Mouse (Mus musculus) v-Abl transformed pro-B cells (cell line): ENCODE results near the gene Tlx2.

Experiments
- in situ Hi-C, 2 experiments: fragments of 400-800 bp; cut with MboI; formaldehyde crosslinking; loops; one replicate each; pipeline ENCODE4 v1.15.1; 2025; ENCODE audit not compliant: unreplicated experiment in 2 of 2

Gene Tlx2

GRCm38 (mm10) chr6:83068221-83068620, 1.9 kb downstream of the Tlx2 start:
- in situ Hi-C loops = no loop called here

- in situ Hi-C loops = no loop called here
Measured at GRCm38 (mm10) chr6:83066441-83066840, 3.7 kb downstream of the Tlx2 start.

GRCm38 (mm10) chr6:83065995-83066394, 4.1 kb downstream of the Tlx2 start:
- in situ Hi-C loops = no loop called here

- in situ Hi-C loops = loop anchor here in 1 of 2 experiments (5.0 kb wide), 1 partner anchor 61 kb away; no protein-coding TSS in a partner anchor
Measured at GRCm38 (mm10) chr6:83058725-83059124, 11.4 kb downstream of the Tlx2 start.

GRCm38 (mm10) chr6:83057790-83058189, 12.3 kb downstream of the Tlx2 start, which contains the start of gene Dqx1:
Dqx1 (plus strand) TSS chr6:83057844.
- in situ Hi-C loops = loop anchor here in 1 of 2 experiments (5.0 kb wide), 1 partner anchor 60 kb away; no protein-coding TSS in a partner anchor

- in situ Hi-C loops = loop anchor here (5.0 kb wide), 2 partner anchors 53 to 58 kb away; no protein-coding TSS in a partner anchor
Measured at GRCm38 (mm10) chr6:83054871-83055431, 15.1 kb downstream of the Tlx2 start, which contains the start of gene Htra2. Htra2 (minus strand) TSS chr6:83055273.

GRCm38 (mm10) chr6:83054074-83054851, 15.8 kb downstream of the Tlx2 start, which contains the start of gene Aup1:
Aup1 (plus strand) TSS chr6:83054521.
- in situ Hi-C loops = loop anchor here in 1 of 2 experiments (5.0 kb wide), 1 partner anchor 52 kb away; no protein-coding TSS in a partner anchor

GRCm38 (mm10) chr6:83053136-83053960, 16.7 kb downstream of the Tlx2 start:
- in situ Hi-C loops = loop anchor here in 1 of 2 experiments (5.0 kb wide), 1 partner anchor 51 kb away; no protein-coding TSS in a partner anchor

GRCm38 (mm10) chr6:83049367-83049766, 20.7 kb downstream of the Tlx2 start:
- in situ Hi-C loops = no loop called here

GRCm38 (mm10) chr6:83044742-83045141, 25.4 kb downstream of the Tlx2 start:
- in situ Hi-C loops = no loop called here

GRCm38 (mm10) chr6:83043993-83044392, 26.1 kb downstream of the Tlx2 start:
- in situ Hi-C loops = no loop called here

GRCm38 (mm10) chr6:83043561-83043960, 26.5 kb downstream of the Tlx2 start:
- in situ Hi-C loops = no loop called here

GRCm38 (mm10) chr6:83040601-83041000, 29.5 kb downstream of the Tlx2 start:
- in situ Hi-C loops = no loop called here

- in situ Hi-C loops = no loop called here
Measured at GRCm38 (mm10) chr6:83038496-83039012, 31.5 kb downstream of the Tlx2 start.

GRCm38 (mm10) chr6:83037188-83037587, 32.9 kb downstream of the Tlx2 start:
- in situ Hi-C loops = no loop called here

GRCm38 (mm10) chr6:83034463-83035055, 35.5 kb downstream of the Tlx2 start:
- in situ Hi-C loops = loop anchor here in 1 of 2 experiments (5.0 kb wide), 1 partner anchor 37 kb away; no protein-coding TSS in a partner anchor

- in situ Hi-C loops = loop anchor here in 1 of 2 experiments (5.0 kb wide), 1 partner anchor 36 kb away; no protein-coding TSS in a partner anchor
Measured at GRCm38 (mm10) chr6:83033249-83034185, 36.6 kb downstream of the Tlx2 start, which contains the start of the genes Dok1 and Loxl3. Dok1 (minus strand) TSS chr6:83033471. Loxl3 (plus strand) TSS chr6:83034173.

GRCm38 (mm10) chr6:83032769-83033191, 37.3 kb downstream of the Tlx2 start:
- in situ Hi-C loops = loop anchor here in 1 of 2 experiments (5.0 kb wide), 1 partner anchor 35 kb away; no protein-coding TSS in a partner anchor
